Mouse (Mus musculus) hindbrain, embryonic 16.5 days (tissue): Measurements from ENCODE around the gene Bak1. TPM values are rescaled to one million over a fixed set of nuclear protein-coding genes. Genes with fewer than 3 reads are reported as not detected.

ENCODE experiments used
- ATAC-seq: fragments of 200-750 bp; cut with Nextera tagmentation; 2 replicates; pipeline ENCODE4 v1.8.0; 2017; ENCODE audit warnings: moderate TSS enrichment, moderate library complexity
- H3K27ac ChIP-seq: fragments of 300-500 bp; sonication (generic); 2 replicates; pipeline ENCODE4 v1.5.1; 2014; ENCODE audit warnings: low read depth, mild to moderate bottlenecking, control low read depth, low read length, moderate library complexity
- H3K27me3 ChIP-seq: fragments of 300-500 bp; sonication (generic); replicated peaks from 2 replicates; pipeline ENCODE4 v1.6.1; 2014; ENCODE audit warnings: low read length; ENCODE audit not compliant: control insufficient read depth, insufficient read depth
- H3K36me3 ChIP-seq: fragments of 300-500 bp; sonication (generic); 2 replicates; pipeline ENCODE4 v1.6.1; 2014; ENCODE audit warnings: mild to moderate bottlenecking, low read length, moderate library complexity, mixed read lengths; ENCODE audit not compliant: control insufficient read depth, insufficient read depth
- H3K4me1 ChIP-seq: fragments of 300-500 bp; sonication (generic); 2 replicates; pipeline ENCODE4 v1.6.1; 2014; ENCODE audit warnings: low read depth, low read length; ENCODE audit not compliant: control insufficient read depth, insufficient read depth
- H3K4me2 ChIP-seq: fragments of 300-500 bp; sonication (generic); 2 replicates; pipeline ENCODE4 v1.6.1; 2014; ENCODE audit warnings: mild to moderate bottlenecking, low read length, control low read depth, moderate library complexity
- H3K4me3 ChIP-seq: fragments of 300-500 bp; sonication (generic); 2 replicates; pipeline ENCODE4 v1.5.1; 2014; ENCODE audit warnings: mild to moderate bottlenecking, low read length, control low read depth, moderate library complexity
- H3K9ac ChIP-seq: fragments of 300-500 bp; sonication (generic); 2 replicates; pipeline ENCODE4 v1.6.1; 2014; ENCODE audit warnings: low read depth, mild to moderate bottlenecking, control low read depth, low read length, moderate library complexity
- H3K9me3 ChIP-seq: fragments of 300-500 bp; sonication (generic); 2 replicates; pipeline ENCODE4 v1.6.1; 2014; ENCODE audit warnings: mild to moderate bottlenecking, low read length, moderate library complexity; ENCODE audit not compliant: control insufficient read depth
- WGBS: fragments of 180-500 bp; shearing (Covaris S2); extraction: QIAGEN DNeasy Blood & Tissue Kit; methylation state at CpG from one replicate; pipeline ENCODE4 v1.1.7; 2014; 5-methylcytosine and 5-hydroxymethylcytosine counted together
- polyA plus RNA-seq: library from polyadenylated mRNA; unstranded; fragments of >200 nt; fragmentation: Nextera tagmentation; extraction: Ambion mirVana; gene quantifications from 2 replicates; pipeline ENCODE4 v1.2.1, GENCODE M21; 2015

The Bak1 gene
- polyA plus RNA-seq, 1 experiment from 2014 or later: 4.1 TPM

DNA sequence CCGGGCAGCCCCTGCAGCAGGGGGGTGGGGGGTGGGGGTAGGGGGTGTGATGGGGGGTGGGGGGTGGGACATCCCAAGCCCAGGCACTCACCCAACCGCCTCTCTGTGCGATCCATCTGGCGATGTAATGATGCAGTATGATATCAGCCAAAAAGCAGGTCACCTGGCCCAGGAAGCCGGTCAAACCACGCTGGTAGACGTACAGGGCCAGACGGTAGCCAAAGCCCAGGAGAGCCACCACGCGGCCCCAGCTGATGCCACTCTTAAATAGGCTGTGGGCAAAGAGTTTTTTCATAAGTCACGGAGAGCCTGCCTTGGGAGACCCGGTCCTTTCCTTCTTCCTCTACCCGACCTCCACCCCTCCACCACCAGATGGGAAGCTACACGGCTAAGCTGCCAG lies 7.7 kb downstream of the Bak1 start:
- no peak overlapping the region for H3K9ac ChIP-seq
- H3K36me3 ChIP-seq: peaks cover 25% of the 10 kb centered on the region
- peaks cover 9% of the 10 kb centered on the region for H3K4me1 ChIP-seq
- no peak overlapping the region for H3K4me2 ChIP-seq
- no peak overlapping the region for H3K27ac ChIP-seq
- H3K4me3 ChIP-seq: no peak overlapping the region
- no peak for ATAC-seq
- no peaks in the 10 kb centered on the region for H3K9me3 ChIP-seq
- 82% methylated on average over 14 of the region's 14 CpGs for WGBS
- H3K27me3 ChIP-seq: no peaks in the 10 kb centered on the region

DNA sequence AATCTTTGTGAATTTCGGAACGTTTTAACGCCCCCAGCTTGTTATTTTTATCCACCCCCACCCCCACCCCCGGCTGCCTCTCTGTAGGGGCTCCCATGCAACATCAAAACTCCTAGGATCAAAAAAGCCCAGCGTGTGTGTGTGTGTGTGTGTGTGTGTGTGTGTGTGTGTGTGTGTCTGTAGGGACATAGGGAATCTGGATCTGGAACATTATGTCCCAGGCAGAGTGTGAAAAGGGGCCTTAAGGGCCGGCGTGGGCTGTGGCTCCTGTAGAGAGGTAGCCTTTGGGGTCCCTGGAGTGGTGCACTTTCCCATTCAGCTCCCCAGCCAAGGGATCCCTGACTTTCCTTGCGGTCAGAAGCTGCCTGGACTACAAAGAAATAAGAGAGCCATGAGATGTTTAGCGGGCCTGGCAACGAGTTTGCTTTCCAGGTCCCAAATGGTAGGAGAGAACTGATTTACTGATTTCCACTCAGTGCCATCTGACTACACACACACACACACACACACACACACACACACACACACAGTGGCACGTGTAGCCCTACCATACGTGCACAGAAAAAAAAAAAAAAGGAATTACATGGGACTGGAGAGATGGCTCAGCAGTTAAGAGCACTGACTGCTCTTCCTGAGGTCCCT lies 10.1 kb downstream of the Bak1 start:
- H3K4me2 ChIP-seq: peak overlapping the region; percentile 78
- H3K27ac ChIP-seq: peak overlapping the region; percentile 67
- no peaks in the 10 kb centered on the region for H3K9me3 ChIP-seq
- no peak for ATAC-seq
- H3K9ac ChIP-seq: peak overlapping the region; percentile 70
- H3K36me3 ChIP-seq: peaks cover 17% of the 10 kb centered on the region
- peaks cover 9% of the 10 kb centered on the region for H3K4me1 ChIP-seq
- WGBS: 27% methylated on average over 12 of the region's 12 CpGs
- peak overlapping the region; percentile 51 for H3K4me3 ChIP-seq
- H3K27me3 ChIP-seq: no peaks in the 10 kb centered on the region

DNA sequence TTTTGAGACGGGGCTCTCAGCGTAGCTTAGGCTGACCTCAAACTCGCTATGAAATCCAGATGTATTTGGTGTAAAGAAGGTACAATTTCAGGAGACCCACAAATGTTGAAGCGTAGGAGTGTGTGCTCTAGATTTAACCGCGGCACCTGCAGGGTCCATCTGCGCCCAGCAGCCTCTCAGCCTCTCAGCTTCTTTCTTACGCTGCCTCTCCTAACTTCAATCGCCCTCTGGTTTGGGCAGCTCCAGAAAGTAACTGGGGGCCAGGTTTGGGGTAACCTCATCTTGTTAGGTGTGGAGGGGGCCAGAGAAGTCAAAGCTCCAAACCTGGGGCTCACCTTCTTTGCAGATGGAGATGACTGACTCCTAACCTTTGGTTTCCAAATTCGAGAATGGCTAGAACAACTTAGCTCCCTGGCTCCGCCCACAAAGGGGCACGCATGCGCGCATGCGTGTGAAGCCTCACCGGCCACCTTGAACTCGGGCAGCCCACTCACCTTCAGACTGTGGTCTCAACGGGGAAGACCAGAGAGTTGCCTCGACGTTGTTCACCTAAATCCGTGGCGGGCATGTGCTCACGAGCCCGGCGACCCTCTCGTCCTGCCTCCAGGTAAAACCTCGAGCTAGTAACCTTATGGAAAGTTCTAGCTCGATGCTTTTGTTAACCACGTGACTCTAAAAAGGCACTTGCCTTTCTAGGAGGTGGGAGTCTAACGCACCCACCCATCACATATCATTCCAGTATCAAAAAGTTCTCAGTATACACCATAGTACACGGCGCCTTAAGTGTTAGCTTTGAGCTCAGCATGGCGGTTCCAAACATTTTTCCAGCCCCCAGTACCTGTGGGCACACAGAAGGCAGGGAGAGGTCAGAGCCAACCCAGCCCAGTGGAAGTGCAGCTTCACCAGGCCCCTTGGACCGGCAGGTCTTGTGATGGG lies 11.0 kb downstream of the Bak1 start:
- H3K27ac ChIP-seq: peak overlapping the region; percentile 67
- peak; percentile 86 for ATAC-seq

DNA sequence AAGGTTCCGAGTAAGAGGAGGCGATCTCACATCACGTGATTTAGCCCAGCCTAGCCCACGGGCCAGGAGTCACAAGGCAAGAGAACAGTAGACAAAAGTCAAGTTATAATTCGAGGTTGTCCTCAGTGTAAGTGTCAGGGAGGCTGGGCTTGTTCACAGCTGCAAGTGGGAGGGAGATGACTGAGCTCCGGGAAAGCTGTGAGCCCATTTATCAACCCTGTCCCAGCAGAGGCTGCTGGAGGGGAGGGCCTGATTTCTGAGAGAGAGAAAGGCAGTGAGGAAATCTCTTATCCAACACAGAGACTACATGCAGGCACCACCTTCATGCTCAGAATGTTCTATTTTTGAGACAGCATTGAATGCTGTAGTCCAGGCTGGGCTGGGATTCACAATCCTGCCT lies 15.9 kb downstream of the Bak1 start:
- Histone ChIP-seq H3K4me1 (peaks cover 3% of the 10 kb centered on the region; the same call in 1 of the 2 replicates), H3K4me2 (no peak overlapping the region), H3K36me3 (no peaks in the 10 kb centered on the region), H3K9ac (no peak overlapping the region), H3K9me3 (no peaks in the 10 kb centered on the region), H3K4me3 (no peak overlapping the region), H3K27me3 (no peaks in the 10 kb centered on the region), H3K27ac (no peak overlapping the region)
- 35% methylated on average over 6 of the region's 6 CpGs for WGBS
- ATAC-seq: no peak

More for the DNA sequence above, 11.0 kb downstream of the Bak1 start:
- H3K27me3 ChIP-seq: no peaks in the 10 kb centered on the region
- H3K4me2 ChIP-seq: peak overlapping the region; percentile 78
- peaks cover 9% of the 10 kb centered on the region for H3K4me1 ChIP-seq
- peak overlapping the region; percentile 70 for H3K9ac ChIP-seq
- H3K36me3 ChIP-seq: peaks cover 15% of the 10 kb centered on the region
- WGBS: 8% methylated on average over 34 of the region's 34 CpGs
- H3K4me3 ChIP-seq: peak overlapping the region; percentile 51
- H3K9me3 ChIP-seq: no peaks in the 10 kb centered on the region

DNA sequence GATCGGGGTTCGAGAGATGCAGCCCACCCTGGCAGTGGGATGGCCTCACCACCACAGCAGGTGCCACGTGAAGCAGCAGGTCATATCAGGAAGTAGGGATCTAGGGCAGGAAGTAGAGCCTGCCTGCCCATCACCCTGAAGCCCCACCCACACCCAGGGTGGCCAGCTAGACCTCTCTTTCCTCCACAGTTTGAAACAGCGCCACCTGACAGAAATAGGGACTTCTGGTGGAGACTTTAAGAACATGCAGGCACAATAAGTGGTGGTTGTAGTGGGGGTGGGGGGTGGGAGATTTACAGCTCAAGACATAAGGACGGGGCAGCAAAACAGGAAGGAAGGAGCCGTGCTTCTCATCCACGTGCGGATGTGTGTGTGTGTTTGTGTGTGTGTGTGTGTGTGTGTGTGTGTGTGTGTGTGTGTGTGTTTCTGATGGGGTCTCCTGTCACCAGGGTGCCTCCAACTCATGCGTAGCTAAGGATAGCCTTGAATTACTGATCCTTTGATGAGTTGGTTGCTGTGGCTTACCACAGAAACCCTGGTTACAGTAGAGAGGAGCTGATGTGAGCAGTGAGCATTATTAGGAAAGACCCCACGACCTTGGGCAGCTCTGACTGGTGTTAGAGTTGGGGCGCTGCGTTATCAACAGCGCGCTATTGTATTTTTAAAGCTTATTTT lies 16.7 kb downstream of the Bak1 start:
- Histone ChIP-seq H3K4me2 (no peak overlapping the region), H3K9ac (no peak overlapping the region), H3K27ac (no peak overlapping the region), H3K27me3 (no peaks in the 10 kb centered on the region), H3K4me3 (no peak overlapping the region), H3K4me1 (no peaks in the 10 kb centered on the region), H3K9me3 (no peaks in the 10 kb centered on the region), H3K36me3 (no peaks in the 10 kb centered on the region)
- 65% methylated on average over 14 of the region's 14 CpGs for WGBS
- no peak for ATAC-seq

DNA sequence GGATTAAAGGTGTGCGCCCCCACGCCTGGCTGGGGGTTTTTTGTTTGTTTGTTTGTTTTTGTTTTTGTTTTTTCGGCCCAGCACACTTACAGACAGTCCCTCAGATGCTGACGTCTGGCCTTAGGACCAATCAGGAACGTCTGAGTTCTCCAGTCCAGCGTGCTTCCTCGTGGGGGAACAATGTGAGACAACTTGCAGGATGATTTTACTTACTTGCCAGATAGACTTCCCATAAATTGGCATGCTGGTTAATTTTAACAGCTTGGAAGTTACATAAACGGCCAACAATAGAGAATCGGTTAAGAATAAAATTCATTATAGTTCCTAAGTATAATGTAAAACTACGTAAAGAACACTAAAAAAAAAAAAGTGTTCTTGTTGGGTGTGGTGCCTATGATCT lies 17.6 kb downstream of the Bak1 start:
- WGBS: 90% methylated on average over 10 of the region's 10 CpGs
- no peak overlapping the region for H3K27ac ChIP-seq
- no peaks in the 10 kb centered on the region for H3K27me3 ChIP-seq
- no peaks in the 10 kb centered on the region for H3K36me3 ChIP-seq
- H3K9ac ChIP-seq: no peak overlapping the region
- H3K9me3 ChIP-seq: no peaks in the 10 kb centered on the region
- no peak for ATAC-seq
- H3K4me1 ChIP-seq: no peaks in the 10 kb centered on the region
- no peak overlapping the region for H3K4me3 ChIP-seq
- no peak overlapping the region for H3K4me2 ChIP-seq

DNA sequence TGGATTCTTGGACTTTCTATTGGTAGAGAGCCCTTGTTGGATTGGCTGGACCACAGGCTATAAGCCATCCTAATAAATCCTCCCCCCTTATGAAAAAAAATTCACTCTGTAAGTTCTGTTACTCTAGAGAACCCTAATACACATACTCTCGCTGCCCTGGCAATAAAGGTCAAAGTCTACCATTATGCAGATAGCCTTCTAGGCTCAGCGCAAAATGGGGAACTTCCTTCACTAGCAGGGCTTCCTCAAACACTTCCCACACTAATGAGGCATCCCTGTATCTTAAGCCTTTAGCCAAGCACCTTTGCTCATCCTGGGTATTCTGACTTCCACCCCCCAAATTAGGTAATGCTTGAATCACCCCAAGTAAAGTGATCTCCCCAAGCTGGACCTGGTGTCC lies 20.5 kb downstream of the Bak1 start:
- no peaks in the 10 kb centered on the region for H3K4me1 ChIP-seq
- H3K4me3 ChIP-seq: no peak overlapping the region
- no peak overlapping the region for H3K4me2 ChIP-seq
- no peaks in the 10 kb centered on the region for H3K27me3 ChIP-seq
- 93% methylated on average over 2 of the region's 2 CpGs for WGBS
- no peak for ATAC-seq
- no peak overlapping the region for H3K27ac ChIP-seq
- H3K9me3 ChIP-seq: no peaks in the 10 kb centered on the region
- H3K36me3 ChIP-seq: no peaks in the 10 kb centered on the region
- H3K9ac ChIP-seq: no peak overlapping the region

DNA sequence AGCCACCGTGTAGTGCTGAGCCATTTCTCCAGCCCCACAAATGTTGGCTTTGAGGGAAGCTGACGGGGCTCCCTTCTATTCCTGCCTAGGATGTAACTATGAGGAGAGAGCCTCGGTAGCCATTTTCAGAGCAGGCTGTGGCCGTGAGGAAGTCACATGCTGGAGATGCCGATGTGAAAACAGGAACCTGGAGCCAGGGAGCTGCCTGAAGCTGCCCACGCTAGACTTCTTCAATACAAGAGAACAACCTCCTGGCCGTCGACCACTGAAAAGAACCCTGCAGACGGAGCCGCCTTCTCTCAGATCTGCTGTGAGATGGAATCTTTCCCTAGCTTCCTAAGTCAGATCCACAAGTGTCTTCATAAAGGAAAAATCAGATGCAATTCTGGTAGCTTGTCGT lies 23.2 kb downstream of the Bak1 start:
- Histone ChIP-seq H3K27me3 (no peaks in the 10 kb centered on the region), H3K9me3 (no peaks in the 10 kb centered on the region), H3K9ac (no peak overlapping the region), H3K4me2 (no peak overlapping the region), H3K4me3 (no peak overlapping the region), H3K36me3 (no peaks in the 10 kb centered on the region), H3K27ac (no peak overlapping the region), H3K4me1 (no peaks in the 10 kb centered on the region)
- WGBS: 71% methylated on average over 11 of the region's 11 CpGs
- ATAC-seq: no peak

DNA sequence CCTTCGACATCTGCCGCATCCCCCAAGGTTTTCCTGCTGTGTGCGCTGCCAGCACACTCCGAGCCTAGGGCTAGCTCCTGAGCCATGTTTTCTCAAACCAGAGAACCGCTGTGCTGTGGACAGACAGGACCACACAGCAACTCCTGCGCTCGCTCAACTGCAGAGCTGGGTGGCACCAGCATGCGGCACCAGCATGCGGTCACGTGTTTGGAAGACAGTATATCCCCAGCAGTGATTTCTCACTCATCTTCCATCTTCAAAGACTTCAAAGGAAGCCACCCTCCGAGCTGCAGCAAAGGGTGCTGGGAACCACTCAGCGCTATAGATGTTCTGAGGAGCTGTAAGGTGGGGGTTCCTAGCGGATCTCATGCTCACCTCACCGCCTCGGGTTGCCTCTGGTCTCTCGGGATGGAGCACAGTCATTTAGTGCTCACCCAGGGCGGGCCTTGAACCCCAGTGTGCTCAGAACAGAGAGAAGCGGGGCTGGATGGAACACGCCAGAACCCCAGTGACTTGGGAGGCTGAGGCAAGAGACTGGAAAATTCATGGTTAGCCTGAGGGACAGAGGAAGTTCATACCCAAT lies 23.8 kb downstream of the Bak1 start:
- Histone ChIP-seq H3K4me1 (no peaks in the 10 kb centered on the region), H3K4me2 (no peak overlapping the region), H3K9ac (no peak overlapping the region), H3K27me3 (no peaks in the 10 kb centered on the region), H3K27ac (no peak overlapping the region), H3K9me3 (no peaks in the 10 kb centered on the region), H3K36me3 (no peaks in the 10 kb centered on the region), H3K4me3 (no peak overlapping the region)
- ATAC-seq: no peak
- WGBS: 42% methylated on average over 19 of the region's 19 CpGs
